Mouse (Mus musculus) hindbrain, embryonic 15.5 days (tissue): ENCODE measurements around the gene Cntnap2. TPM values are rescaled to one million over a fixed set of nuclear protein-coding genes. Genes with fewer than 3 reads are reported as not detected.
A peak's percentile ranks its signal among the peaks of the same experiment; 100 is the strongest.

Source experiments
- ATAC-seq: fragments of 200-750 bp; cut with Nextera tagmentation; 2 replicates; pipeline ENCODE4 v1.8.0; 2017; ENCODE audit warnings: low read depth, moderate number of reproducible peaks, moderate TSS enrichment; ENCODE audit not compliant: low FRiP score
- H3K27ac ChIP-seq: fragments of 300-500 bp; sonication (generic); replicated peaks from 2 replicates; pipeline ENCODE4 v1.5.1; 2015; ENCODE audit warnings: mild to moderate bottlenecking, inconsistent platforms
- H3K27me3 ChIP-seq: fragments of 300-500 bp; sonication (generic); 2 replicates; pipeline ENCODE4 v1.6.1; 2015; ENCODE audit warnings: control low read depth, inconsistent platforms
- H3K36me3 ChIP-seq: fragments of 300-500 bp; sonication (generic); 2 replicates; pipeline ENCODE4 v1.6.1; 2015; ENCODE audit warnings: control low read depth, inconsistent platforms
- H3K4me1 ChIP-seq: fragments of 300-500 bp; sonication (generic); replicated peaks from 2 replicates; pipeline ENCODE4 v1.6.1; 2015; ENCODE audit warnings: control low read depth, inconsistent platforms
- H3K4me2 ChIP-seq: fragments of 300-500 bp; sonication (generic); 2 replicates; pipeline ENCODE4 v1.6.1; 2015; ENCODE audit warnings: moderate library complexity, mild to moderate bottlenecking, inconsistent platforms
- H3K4me3 ChIP-seq: fragments of 300-500 bp; sonication (generic); 2 replicates; pipeline ENCODE4 v1.5.1; 2015; ENCODE audit warnings: mild to moderate bottlenecking, inconsistent platforms
- H3K9ac ChIP-seq: fragments of 300-500 bp; sonication (generic); 2 replicates; pipeline ENCODE4 v1.6.1; 2015; ENCODE audit warnings: inconsistent platforms
- H3K9me3 ChIP-seq: fragments of 300-500 bp; sonication (generic); 2 replicates; pipeline ENCODE4 v1.6.1; 2016; ENCODE audit warnings: control low read depth, inconsistent platforms
- WGBS: fragments of 180-500 bp; shearing (Covaris S2); methylation state at CpG from one replicate; pipeline ENCODE4 v1.1.7; 2015; 5-methylcytosine and 5-hydroxymethylcytosine counted together
- polyA plus RNA-seq: library from polyadenylated mRNA; unstranded; fragments of >200 nt; fragmentation: Nextera tagmentation; extraction: Ambion mirVana; gene quantifications from 2 replicates; pipeline ENCODE4 v1.2.1, GENCODE M21; 2015

Gene Cntnap2
- polyA plus RNA-seq, 1 experiment from 2014 or later: 56.5 TPM

DNA sequence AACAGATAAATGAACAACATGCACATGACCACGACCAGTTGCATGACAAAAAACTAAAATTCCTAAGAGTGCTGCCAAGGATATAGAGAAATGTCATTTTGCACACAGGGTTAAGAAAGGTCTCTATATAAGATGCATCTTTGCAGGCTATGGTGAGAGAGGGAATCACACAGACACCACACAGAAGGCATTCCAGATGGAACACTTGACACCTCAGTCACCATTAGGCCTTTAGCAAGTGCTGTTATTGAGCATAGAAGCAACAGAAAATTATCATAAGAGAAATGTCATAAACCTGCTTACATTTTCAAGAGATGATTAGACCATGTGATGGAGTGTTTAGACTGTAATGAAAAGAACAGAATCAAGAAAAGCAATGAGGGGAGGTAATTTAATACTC, 1107.7 kb downstream of the Cntnap2 start:
- H3K4me1 ChIP-seq: no peaks in the 10 kb centered on the region
- H3K4me3 ChIP-seq: no peak overlapping the region
- ATAC-seq: no peak
- WGBS: 74% methylated on average over 1 of the region's 1 CpGs
- no peak overlapping the region for H3K9ac ChIP-seq
- H3K9me3 ChIP-seq: no peaks in the 10 kb centered on the region
- H3K4me2 ChIP-seq: no peak overlapping the region
- H3K27me3 ChIP-seq: no peaks in the 10 kb centered on the region
- H3K27ac ChIP-seq: no peak overlapping the region
- no peaks in the 10 kb centered on the region for H3K36me3 ChIP-seq

DNA sequence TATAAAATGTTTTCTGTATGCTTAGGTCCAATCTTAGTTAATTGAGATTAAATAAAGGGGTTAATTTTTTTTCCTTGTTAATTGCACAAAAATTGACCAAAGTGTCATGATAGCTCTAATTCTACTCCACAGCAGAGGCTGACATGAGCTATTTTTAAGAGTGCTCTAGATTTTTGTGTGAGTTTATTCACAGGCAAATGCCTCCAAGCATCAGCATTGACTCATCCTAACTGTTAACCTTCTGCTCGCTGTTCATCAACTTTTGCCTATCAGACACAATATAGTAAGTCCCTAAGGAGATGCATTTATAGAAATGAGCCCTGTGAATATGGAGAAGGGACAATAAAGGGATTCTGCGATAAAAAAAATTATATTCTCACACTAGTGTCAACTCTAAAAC, 1138.1 kb downstream of the Cntnap2 start:
- no peak for ATAC-seq
- Histone ChIP-seq H3K4me3 (no peak overlapping the region), H3K4me1 (no peaks in the 10 kb centered on the region), H3K4me2 (no peak overlapping the region), H3K27ac (no peak overlapping the region), H3K9ac (no peak overlapping the region), H3K9me3 (no peaks in the 10 kb centered on the region), H3K36me3 (no peaks in the 10 kb centered on the region), H3K27me3 (no peaks in the 10 kb centered on the region)
- 92% methylated on average over 2 of the region's 2 CpGs for WGBS

DNA sequence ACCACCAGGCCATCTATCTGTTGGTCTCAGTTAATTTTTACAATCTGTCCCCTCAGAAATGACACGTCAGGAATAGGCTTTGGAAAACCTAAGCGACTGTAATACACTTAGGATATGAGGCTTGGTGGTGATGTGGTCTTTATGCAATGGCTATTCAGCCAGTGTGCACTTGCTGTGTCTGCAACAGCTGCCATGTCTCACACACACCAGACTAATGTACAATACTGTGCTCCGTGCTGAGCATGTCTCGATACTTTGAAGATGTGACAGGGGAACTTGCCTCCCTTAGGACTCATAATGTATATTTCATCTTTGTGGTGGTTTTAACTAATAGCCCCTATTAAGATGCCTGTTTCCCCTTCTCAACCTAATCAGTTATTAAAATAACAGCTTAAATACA, 1142.7 kb downstream of the Cntnap2 start:
- no peak overlapping the region for H3K9ac ChIP-seq
- no peaks in the 10 kb centered on the region for H3K9me3 ChIP-seq
- no peaks in the 10 kb centered on the region for H3K27me3 ChIP-seq
- ATAC-seq: no peak
- no peak overlapping the region for H3K4me2 ChIP-seq
- no peaks in the 10 kb centered on the region for H3K36me3 ChIP-seq
- 71% methylated on average over 4 of the region's 4 CpGs for WGBS
- no peaks in the 10 kb centered on the region for H3K4me1 ChIP-seq
- H3K27ac ChIP-seq: no peak overlapping the region
- no peak overlapping the region for H3K4me3 ChIP-seq

DNA sequence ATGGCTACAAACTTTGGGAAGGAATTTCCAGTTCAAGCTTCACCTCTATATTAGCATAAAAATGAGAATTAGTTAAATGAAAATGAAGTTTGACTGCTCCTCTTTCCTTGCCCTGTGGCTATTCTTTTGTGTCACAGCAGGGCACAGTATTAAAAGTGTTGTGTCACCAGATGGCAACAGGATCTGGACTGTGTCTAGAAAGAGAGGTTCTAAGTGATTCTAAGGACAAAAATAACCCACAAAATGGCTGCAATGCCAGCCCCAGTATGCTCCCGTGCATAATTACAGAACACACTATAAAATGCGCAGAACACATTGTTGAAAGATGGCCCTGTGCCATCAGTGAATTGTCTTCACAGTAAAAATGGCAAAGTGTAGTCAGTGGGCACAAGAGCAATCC, 1146.4 kb downstream of the Cntnap2 start:
- no peak for ATAC-seq
- Histone ChIP-seq H3K27me3 (no peaks in the 10 kb centered on the region), H3K9me3 (no peaks in the 10 kb centered on the region), H3K36me3 (no peaks in the 10 kb centered on the region), H3K27ac (no peak overlapping the region), H3K4me1 (no peaks in the 10 kb centered on the region), H3K9ac (no peak overlapping the region), H3K4me3 (no peak overlapping the region), H3K4me2 (no peak overlapping the region)
- 47% methylated on average over 2 of the region's 2 CpGs for WGBS

DNA sequence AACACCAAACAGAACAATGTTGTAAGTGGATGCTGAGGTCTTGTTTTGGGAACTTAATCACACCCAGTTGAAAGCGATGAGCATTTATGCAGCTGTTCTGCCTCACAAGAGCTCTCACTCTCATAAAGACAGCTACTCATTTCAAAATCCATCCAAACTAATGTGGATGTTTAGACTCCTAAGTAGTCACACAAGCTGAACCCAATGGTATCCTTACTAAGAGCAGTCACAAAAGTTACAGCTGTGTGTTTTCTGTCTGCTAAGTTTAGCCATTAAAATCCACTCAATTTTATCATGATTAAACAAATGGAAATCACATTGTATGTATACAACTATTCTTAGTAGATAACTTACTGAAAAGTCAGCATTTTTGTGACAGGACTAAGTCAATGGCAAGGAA, 1173.7 kb downstream of the Cntnap2 start:
- no peak for ATAC-seq
- no peak overlapping the region for H3K9ac ChIP-seq
- no peaks in the 10 kb centered on the region for H3K27me3 ChIP-seq
- no peak overlapping the region for H3K27ac ChIP-seq
- H3K4me3 ChIP-seq: no peak overlapping the region
- H3K4me2 ChIP-seq: no peak overlapping the region
- H3K9me3 ChIP-seq: no peaks in the 10 kb centered on the region
- H3K36me3 ChIP-seq: no peaks in the 10 kb centered on the region
- H3K4me1 ChIP-seq: no peaks in the 10 kb centered on the region
- 95% methylated on average over 1 of the region's 1 CpGs for WGBS

DNA sequence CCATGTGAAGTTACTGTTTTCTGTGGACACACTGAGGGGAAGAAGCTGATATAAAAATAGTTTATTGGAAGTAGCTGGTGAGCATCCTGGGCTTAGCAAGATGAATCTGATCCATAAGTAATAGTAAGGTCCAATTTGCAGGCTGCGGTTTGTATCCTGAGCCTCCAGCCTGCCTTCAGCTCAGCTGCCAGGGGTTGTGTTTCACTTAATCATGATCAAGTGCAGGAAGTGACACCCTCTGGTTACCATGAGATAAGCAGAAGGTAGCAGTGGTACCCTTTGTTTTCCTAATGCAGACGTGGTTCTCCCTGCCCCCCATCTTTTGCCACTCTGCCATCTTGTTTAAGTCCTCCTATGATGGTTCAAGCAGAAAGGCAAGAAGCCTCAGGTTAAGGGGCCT, 1181.2 kb downstream of the Cntnap2 start:
- H3K27me3 ChIP-seq: no peaks in the 10 kb centered on the region
- no peaks in the 10 kb centered on the region for H3K9me3 ChIP-seq
- H3K4me3 ChIP-seq: no peak overlapping the region
- H3K36me3 ChIP-seq: no peaks in the 10 kb centered on the region
- H3K4me1 ChIP-seq: no peaks in the 10 kb centered on the region
- H3K4me2 ChIP-seq: no peak overlapping the region
- H3K9ac ChIP-seq: no peak overlapping the region
- WGBS: 74% methylated on average over 2 of the region's 2 CpGs
- no peak overlapping the region for H3K27ac ChIP-seq
- no peak for ATAC-seq

DNA sequence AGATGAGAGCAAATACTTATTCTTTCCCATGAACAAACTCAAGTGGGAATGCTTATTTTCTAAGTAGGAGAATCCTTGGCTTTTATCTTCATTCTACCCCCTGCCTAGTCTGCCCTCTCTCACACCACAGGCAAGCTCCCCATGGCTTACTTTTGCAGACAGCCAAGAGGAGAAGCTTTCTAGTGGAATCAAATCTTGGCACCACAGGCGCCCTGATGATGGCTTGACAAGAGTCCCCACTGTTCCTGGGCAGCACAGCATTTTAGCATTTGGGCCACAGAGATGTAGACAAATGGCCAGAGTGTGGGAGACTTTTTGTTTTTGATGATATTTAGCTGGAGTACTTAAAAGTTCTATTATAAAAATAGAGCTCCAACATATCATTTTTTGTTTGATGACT, 1204.0 kb downstream of the Cntnap2 start:
- H3K9ac ChIP-seq: no peak overlapping the region
- H3K4me2 ChIP-seq: no peak overlapping the region
- 36% methylated on average over 1 of the region's 1 CpGs for WGBS
- no peaks in the 10 kb centered on the region for H3K36me3 ChIP-seq
- no peak overlapping the region for H3K4me3 ChIP-seq
- H3K27me3 ChIP-seq: no peaks in the 10 kb centered on the region
- ATAC-seq: no peak
- no peak overlapping the region for H3K27ac ChIP-seq
- no peaks in the 10 kb centered on the region for H3K9me3 ChIP-seq
- H3K4me1 ChIP-seq: no peaks in the 10 kb centered on the region

DNA sequence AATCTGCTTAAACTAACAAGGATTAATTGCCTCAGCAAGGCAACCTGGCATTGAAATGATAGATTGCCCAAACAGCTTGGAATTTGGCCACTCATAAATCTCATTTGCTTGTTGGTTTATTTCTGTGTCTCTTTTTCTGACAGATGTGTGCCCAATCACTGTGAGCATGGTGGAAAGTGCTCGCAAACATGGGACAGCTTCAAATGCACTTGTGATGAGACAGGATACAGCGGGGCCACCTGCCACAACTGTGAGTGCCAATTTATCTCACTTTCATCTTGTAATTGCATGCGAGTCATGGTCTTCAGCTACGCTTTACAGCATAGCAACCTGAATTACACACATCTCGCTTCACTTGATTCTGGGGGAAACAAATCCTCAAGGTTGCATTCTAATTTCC, 1287.8 kb downstream of the Cntnap2 start:
- no peak overlapping the region for H3K4me2 ChIP-seq
- 38% methylated on average over 5 of the region's 5 CpGs for WGBS

DNA sequence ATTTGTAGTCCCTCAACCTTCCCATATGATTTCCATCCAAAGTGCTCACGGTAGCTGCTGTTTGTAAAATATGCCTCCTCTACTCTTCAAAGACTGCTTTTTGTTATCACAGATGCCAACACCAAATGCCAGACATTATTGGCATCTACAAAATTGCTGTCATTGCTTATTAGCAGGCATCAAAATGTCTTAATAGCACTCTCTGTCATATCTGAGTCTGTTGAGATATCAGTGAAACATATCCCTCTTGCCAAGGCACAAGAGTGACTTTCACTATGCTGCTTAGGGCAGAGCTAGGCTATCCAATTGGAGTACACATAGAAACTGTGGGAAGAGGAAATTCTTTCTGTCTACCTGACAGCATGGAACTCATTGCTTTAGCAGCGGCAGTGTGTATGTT, 1301.9 kb downstream of the Cntnap2 start:
- no peak overlapping the region for H3K4me2 ChIP-seq
- H3K36me3 ChIP-seq: no peaks in the 10 kb centered on the region
- no peak for ATAC-seq
- no peak overlapping the region for H3K4me3 ChIP-seq
- no peaks in the 10 kb centered on the region for H3K4me1 ChIP-seq
- H3K27me3 ChIP-seq: no peaks in the 10 kb centered on the region
- H3K9me3 ChIP-seq: no peaks in the 10 kb centered on the region
- 78% methylated on average over 2 of the region's 2 CpGs for WGBS
- no peak overlapping the region for H3K27ac ChIP-seq
- no peak overlapping the region for H3K9ac ChIP-seq

More for the DNA sequence above, 1287.8 kb downstream of the Cntnap2 start:
- Histone ChIP-seq H3K36me3 (no peaks in the 10 kb centered on the region), H3K27ac (no peak overlapping the region), H3K4me3 (no peak overlapping the region), H3K9me3 (no peaks in the 10 kb centered on the region), H3K9ac (no peak overlapping the region), H3K4me1 (no peaks in the 10 kb centered on the region), H3K27me3 (no peaks in the 10 kb centered on the region)
- peak; percentile 79; the same call in 1 of the 2 replicates for ATAC-seq

DNA sequence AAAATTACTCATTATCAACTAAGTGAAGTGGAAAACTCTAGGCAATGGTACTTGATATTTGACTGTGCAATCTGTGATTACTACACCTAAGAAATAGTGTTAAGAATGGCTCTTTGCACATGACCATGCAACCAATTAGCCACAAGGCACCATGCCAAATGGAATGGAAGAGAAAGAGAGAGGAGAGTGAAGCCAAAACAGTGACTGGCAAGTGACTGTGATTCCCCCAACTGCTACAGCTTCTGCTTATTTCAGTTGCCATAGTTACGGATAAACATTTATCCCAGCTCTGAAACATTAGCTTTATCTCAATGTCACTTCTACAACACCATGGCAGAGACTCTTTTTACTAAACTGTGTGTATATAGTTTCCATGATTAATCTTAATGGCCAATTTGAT, 1303.0 kb downstream of the Cntnap2 start:
- ATAC-seq: no peak
- no peaks in the 10 kb centered on the region for H3K4me1 ChIP-seq
- H3K9me3 ChIP-seq: no peaks in the 10 kb centered on the region
- H3K9ac ChIP-seq: no peak overlapping the region
- H3K4me3 ChIP-seq: no peak overlapping the region
- no peaks in the 10 kb centered on the region for H3K36me3 ChIP-seq
- no peaks in the 10 kb centered on the region for H3K27me3 ChIP-seq
- WGBS: 89% methylated on average over 1 of the region's 1 CpGs
- no peak overlapping the region for H3K4me2 ChIP-seq
- no peak overlapping the region for H3K27ac ChIP-seq

DNA sequence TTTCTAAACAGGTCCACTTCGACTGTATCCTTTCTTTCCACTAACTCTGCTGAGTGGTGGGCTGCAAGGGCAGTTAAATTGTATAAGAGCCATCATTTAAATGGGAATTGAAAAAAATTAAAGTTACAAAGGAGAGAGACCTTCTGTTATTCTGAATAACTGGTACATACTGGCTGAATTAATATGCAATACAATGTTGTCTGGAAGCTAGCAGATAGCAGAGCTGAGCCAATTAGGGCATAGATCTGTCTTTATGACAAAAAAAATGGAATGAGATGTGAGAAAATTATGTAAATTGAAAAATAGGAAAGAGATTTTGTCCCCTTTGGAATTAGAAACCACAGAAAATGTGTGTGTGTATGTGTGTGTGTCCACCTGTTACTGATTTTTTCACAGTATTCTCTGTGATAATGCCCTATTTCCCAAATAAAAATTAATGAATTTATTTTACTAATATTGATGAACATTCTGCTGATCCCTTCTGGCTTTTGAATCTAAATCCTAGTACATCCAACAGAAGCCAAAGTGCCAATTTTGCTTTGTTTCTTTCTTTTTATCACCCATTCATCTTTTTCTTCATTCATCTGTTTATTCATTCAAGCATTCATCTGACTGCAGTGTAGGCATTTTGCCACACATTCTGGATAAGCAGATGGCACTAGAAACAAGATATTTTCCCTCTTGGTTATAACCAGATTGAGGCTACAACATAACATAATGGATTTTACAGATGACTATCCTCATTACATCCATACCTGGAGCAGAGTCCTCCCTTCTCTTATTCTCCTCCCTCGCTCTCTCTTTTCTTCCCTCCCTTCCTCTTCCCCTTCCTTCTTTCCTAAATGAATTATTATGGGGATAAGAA, 1339.8 kb downstream of the Cntnap2 start:
- no peak overlapping the region for H3K4me3 ChIP-seq
- H3K36me3 ChIP-seq: no peaks in the 10 kb centered on the region
- no peak overlapping the region for H3K27ac ChIP-seq
- WGBS: 72% methylated on average over 2 of the region's 2 CpGs
- H3K4me2 ChIP-seq: no peak overlapping the region
- no peak overlapping the region for H3K9ac ChIP-seq
- no peak for ATAC-seq
- no peaks in the 10 kb centered on the region for H3K27me3 ChIP-seq
- no peaks in the 10 kb centered on the region for H3K9me3 ChIP-seq
- no peaks in the 10 kb centered on the region for H3K4me1 ChIP-seq

DNA sequence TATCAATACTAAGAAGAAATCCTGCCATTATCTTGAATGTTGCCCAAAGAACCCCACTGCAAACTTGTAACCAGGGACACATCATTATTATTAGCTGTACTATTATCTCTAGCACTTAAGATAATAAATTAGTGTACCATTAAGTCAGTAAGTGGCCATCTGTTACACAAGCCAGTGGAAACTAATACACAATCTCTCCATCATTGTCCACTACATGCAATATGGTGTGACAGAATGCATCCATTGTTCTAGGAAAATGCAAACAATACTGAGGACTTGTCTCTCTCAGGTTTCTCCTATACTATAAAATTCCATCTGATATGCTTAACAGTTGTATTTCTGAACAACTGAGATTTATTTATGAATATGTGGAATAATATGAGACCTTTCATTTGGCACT, 1355.0 kb downstream of the Cntnap2 start:
- Histone ChIP-seq H3K27me3 (no peaks in the 10 kb centered on the region), H3K4me1 (peaks cover 3% of the 10 kb centered on the region; the same call in 1 of the 2 replicates), H3K9me3 (no peaks in the 10 kb centered on the region), H3K27ac (no peak overlapping the region), H3K9ac (no peak overlapping the region), H3K4me2 (no peak overlapping the region), H3K4me3 (no peak overlapping the region), H3K36me3 (no peaks in the 10 kb centered on the region)
- ATAC-seq: no peak

DNA sequence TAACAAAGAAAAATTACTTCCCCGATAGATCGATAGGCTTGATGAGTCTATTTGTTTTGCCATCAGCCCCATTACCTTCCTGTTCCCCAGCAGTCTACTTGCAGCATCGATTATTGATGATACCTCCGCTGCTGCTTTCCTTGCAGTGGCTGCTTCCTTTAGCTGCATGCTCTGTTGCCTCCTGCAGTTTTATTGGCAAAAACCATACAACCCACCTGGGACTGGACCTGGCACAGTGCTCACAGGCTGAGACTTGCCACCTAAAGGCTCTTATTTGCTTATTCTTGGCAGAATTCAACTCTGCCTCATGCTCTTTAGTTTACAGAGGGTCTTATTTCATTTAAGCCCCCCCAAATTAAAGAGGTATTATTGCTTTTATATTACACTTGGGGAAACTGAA, 1355.4 kb downstream of the Cntnap2 start:
- ATAC-seq: 0 out of 2 replicates have a peak, but pooled peaks have one; percentile 56
- Histone ChIP-seq H3K9me3 (no peaks in the 10 kb centered on the region), H3K36me3 (no peaks in the 10 kb centered on the region), H3K4me1 (peaks cover 3% of the 10 kb centered on the region; the same call in 1 of the 2 replicates), H3K9ac (no peak overlapping the region), H3K4me3 (no peak overlapping the region), H3K27ac (no peak overlapping the region), H3K27me3 (no peaks in the 10 kb centered on the region), H3K4me2 (no peak overlapping the region)
- 71% methylated on average over 4 of the region's 4 CpGs for WGBS
